Comparison of ENCODE assay signal across 9 mouse cellular contexts in genomic region chr16:50688818-50689506, GRCm38 (mm10).
DNase-seq lines count a peak whose midpoint lies in the region; ATAC-seq and TF ChIP-seq lines count a peak whose summit lies in the region.
"Had no signal": no experiment of that assay in that cellular context is flagged by ENCODE, and none has a peak within 500 bp of the region (broad histone marks: within the 10 kb centered on the region; RNA-seq: fewer than 3 reads in every experiment).

No protein-coding gene starts in this region.

- TF ChIP-seq EP300 in liver, postnatal 0 days (IDR thresholded peaks at IDR 0.05; ENCODE audit: low read depth): no peak

- no peak for ATAC-seq in liver, postnatal 0 days
- no peak for ATAC-seq in heart, embryonic 15.5 days (replicated peaks; ENCODE audit: insufficient number of reproducible peaks, insufficient read depth, low FRiP score, low read depth)

- no peaks in the 10 kb centered on the region for H3K36me3 ChIP-seq in liver, postnatal 0 days (replicated peaks; ENCODE audit: insufficient read depth, low read length)
- no peaks in the 10 kb centered on the region for H3K36me3 ChIP-seq in heart, embryonic 15.5 days
- H3K36me3 ChIP-seq: liver, embryonic 15.5 days had no signal

- peak overlapping the region; percentile 29; the same call in 1 of the 2 replicates for H3K4me3 ChIP-seq in liver, postnatal 0 days (ENCODE audit: low read depth, low read length)
- peak overlapping the region; percentile 50 for H3K4me3 ChIP-seq in heart, embryonic 15.5 days
- H3K4me3 ChIP-seq: liver, embryonic 15.5 days had no signal

- H3K27me3 ChIP-seq in liver, postnatal 0 days (ENCODE audit: insufficient read depth, low read length): no peaks in the 10 kb centered on the region
- no peaks in the 10 kb centered on the region for H3K27me3 ChIP-seq in heart, embryonic 15.5 days
- H3K27me3 ChIP-seq: liver, embryonic 15.5 days had no signal

- H3K27ac ChIP-seq in liver, postnatal 0 days (ENCODE audit: low read depth): no peak overlapping the region
- H3K27ac ChIP-seq in heart, embryonic 15.5 days: no peak overlapping the region
- H3K27ac ChIP-seq: liver, embryonic 15.5 days had no signal

- WGBS in liver, postnatal 0 days (ENCODE audit: insufficient replicate concordance): 39% methylated on average over 11 of the region's 11 CpGs
- WGBS in heart, embryonic 15.5 days: 34% methylated on average over 11 of the region's 11 CpGs

- TF ChIP-seq CTCF in liver, postnatal 0 days (IDR thresholded peaks at IDR 0.05; ENCODE audit: low read depth): peak; percentile 32; the same call in 1 of the 2 replicates

- H3K9ac ChIP-seq in liver, postnatal 0 days (replicated peaks): no peak overlapping the region
- H3K9ac ChIP-seq in heart, embryonic 15.5 days: peak overlapping the region; percentile 48; the same call in 1 of the 2 replicates
- H3K9ac ChIP-seq: liver, embryonic 15.5 days had no signal

- H3K4me1 ChIP-seq in liver, postnatal 0 days (ENCODE audit: insufficient read depth): no peaks in the 10 kb centered on the region
- no peaks in the 10 kb centered on the region for H3K4me1 ChIP-seq in heart, embryonic 15.5 days (replicated peaks)
- H3K4me1 ChIP-seq: liver, embryonic 15.5 days had no signal

- peak; percentile 11 for DNase-seq in embryo, embryonic 11 days
- no peak for DNase-seq in embryo, embryonic 10 days (ENCODE audit: low spot score)
- DNase-seq in liver, postnatal 0 days: no peak
- no peak for DNase-seq in liver
- DNase-seq in naive thymus-derived CD4-positive, alpha-beta T cell, adult 2 months (ENCODE audit: low read depth): peak; percentile 9
- no peak for DNase-seq in ovary, adult 18-20 months (ENCODE audit: low spot score)
- DNase-seq in ovary, postnatal 10 days (ENCODE audit: low spot score): no peak

- H3K9me3 ChIP-seq in liver, postnatal 0 days (ENCODE audit: low read length): no peaks in the 10 kb centered on the region
- H3K9me3 ChIP-seq in heart, embryonic 15.5 days (replicated peaks): no peaks in the 10 kb centered on the region
- H3K9me3 ChIP-seq: liver, embryonic 15.5 days had no signal

- peak overlapping the region; percentile 33; the same call in 1 of the 2 replicates for H3K4me2 ChIP-seq in liver, postnatal 0 days (ENCODE audit: low read depth, low read length)
- H3K4me2 ChIP-seq in heart, embryonic 15.5 days: peak overlapping the region; percentile 65
- H3K4me2 ChIP-seq: liver, embryonic 15.5 days had no signal

Comparison
In these comparisons a context has a peak if more than half of its experiments do, and no peak if none do; other contexts are left out.
1. DNase-seq: peak in embryo, embryonic 11 days (single experiment) and naive thymus-derived CD4-positive, alpha-beta T cell, adult 2 months (single experiment); none in embryo, embryonic 10 days (single experiment), liver, postnatal 0 days (single experiment), liver (single experiment), ovary, adult 18-20 months (single experiment) and ovary, postnatal 10 days (single experiment).